Mouse (Mus musculus): Measurements from ENCODE around the gene Dhx9. TPM values are rescaled to one million over a fixed set of nuclear protein-coding genes. Genes with fewer than 3 reads are reported as not detected.
"Not testable (repeated sequence)": the region's sequence is repeated elsewhere in the genome, so short reads cannot be mapped to it uniquely, and the experiment has no call there.

Gene Dhx9
- polyA plus RNA-seq, 1 experiment from 2014 or later, result 52.2 TPM

- not testable (repeated sequence) for ATAC-seq (ENCODE audit: low FRiP score, low TSS enrichment); H3K4me2 ChIP-seq (replicated peaks; ENCODE audit: low read depth, low read length)
- WGBS, result 87% methylated on average over 11 of the region's 11 CpGs
Measured at GRCm38 (mm10) chr1:153407641-153408040, 79.8 kb downstream of the Dhx9 start.

More at GRCm38 (mm10) chr1:153407641-153408040, 79.8 kb downstream of the Dhx9 start:
- not testable (repeated sequence) for H3K4me1 ChIP-seq (ENCODE audit: control insufficient read depth, insufficient read depth, low read length); H3K9ac ChIP-seq (ENCODE audit: low read depth, low read length); H3K27ac ChIP-seq (ENCODE audit: low read depth, low read length); H3K9me3 ChIP-seq (ENCODE audit: control insufficient read depth, low read length); H3K36me3 ChIP-seq (ENCODE audit: control insufficient read depth, insufficient read depth, low read length); H3K4me3 ChIP-seq (ENCODE audit: low read length); H3K27me3 ChIP-seq (ENCODE audit: control insufficient read depth, insufficient read depth, low read length)

Other genes starting within 250 kb of the Dhx9 start
- gene Lamc1, start 154.9 kb downstream of the Dhx9 start, polyA plus RNA-seq (2014; fragmentation: Nextera tagmentation; extraction: Ambion mirVana), result 112 and 151 TPM in 2 replicates
- 0.58 and 0.71 TPM in 2 replicates for gene Shcbp1l, start 62.5 kb downstream of the Dhx9 start, polyA plus RNA-seq (2014; fragmentation: Nextera tagmentation; extraction: Ambion mirVana)
- 17.8 and 21.3 TPM in 2 replicates for gene Npl, start 62.4 kb upstream of the Dhx9 start, polyA plus RNA-seq (2014; fragmentation: Nextera tagmentation; extraction: Ambion mirVana)
- gene Rgs8, start 165.4 kb upstream of the Dhx9 start, polyA plus RNA-seq (2014; fragmentation: Nextera tagmentation; extraction: Ambion mirVana), result 0.04 and 0.10 TPM in 2 replicates

All from kidney, embryonic 14.5 days (tissue).